Mouse (Mus musculus) limb, embryonic 11.5 days (tissue): ENCODE measurements around the gene Dio1. TPM values are rescaled to one million over a fixed set of nuclear protein-coding genes. Genes with fewer than 3 reads are reported as not detected.

Experiments
- ATAC-seq: fragments of 200-750 bp; cut with Nextera tagmentation; 2 replicates; pipeline ENCODE4 v1.8.0; 2017; ENCODE audit warnings: low read depth; ENCODE audit not compliant: insufficient number of reproducible peaks, low FRiP score, low TSS enrichment
- DNase-seq: peaks from one replicate; pipeline ENCODE4 v3.0.0-alpha.2; 2015; ENCODE audit warnings: low spot score
- H3K27ac ChIP-seq: fragments of 300-500 bp; sonication (generic); replicated peaks from 2 replicates; pipeline ENCODE4 v1.5.1; 2014; ENCODE audit warnings: low read depth, mild to moderate bottlenecking, low read length
- H3K27me3 ChIP-seq: fragments of 300-500 bp; sonication (generic); 2 replicates; pipeline ENCODE4 v1.6.1; 2014; ENCODE audit warnings: mild to moderate bottlenecking, low read length, mixed read lengths; ENCODE audit not compliant: control insufficient read depth, insufficient read depth
- H3K36me3 ChIP-seq: fragments of 300-500 bp; sonication (generic); 2 replicates; pipeline ENCODE4 v1.6.1; 2014; ENCODE audit warnings: mild to moderate bottlenecking, low read length, moderate library complexity, mixed read lengths; ENCODE audit not compliant: control insufficient read depth, insufficient read depth
- H3K4me1 ChIP-seq: fragments of 300-500 bp; sonication (generic); 2 replicates; pipeline ENCODE4 v1.6.1; 2014; ENCODE audit warnings: low read length, mixed read lengths; ENCODE audit not compliant: control insufficient read depth, insufficient read depth
- H3K4me2 ChIP-seq: fragments of 300-500 bp; sonication (generic); 2 replicates; pipeline ENCODE4 v1.6.1; 2014; ENCODE audit warnings: low read depth, mild to moderate bottlenecking, moderate library complexity; ENCODE audit not compliant: severe bottlenecking
- H3K4me3 ChIP-seq: fragments of 300-500 bp; sonication (generic); 2 replicates; pipeline ENCODE4 v1.5.1; 2014; ENCODE audit warnings: low read depth, low read length
- H3K9ac ChIP-seq: fragments of 300-500 bp; sonication (generic); 2 replicates; pipeline ENCODE4 v1.6.1; 2014; ENCODE audit warnings: mild to moderate bottlenecking, low read length
- H3K9me3 ChIP-seq: fragments of 300-500 bp; sonication (generic); 2 replicates; pipeline ENCODE4 v1.6.1; 2016; ENCODE audit warnings: low read length; ENCODE audit not compliant: control insufficient read depth
- WGBS: fragments of 180-500 bp; shearing (Covaris S2); extraction: QIAGEN DNeasy Blood & Tissue Kit; methylation state at CpG from one replicate; pipeline ENCODE4 v1.1.7; 2014; 5-methylcytosine and 5-hydroxymethylcytosine counted together
- polyA plus RNA-seq: library from polyadenylated mRNA; unstranded; fragments of >200 nt; fragmentation: Nextera tagmentation; extraction: Ambion mirVana; gene quantifications from 2 replicates; pipeline ENCODE4 v1.2.1, GENCODE M21; 2014

Dio1 gene
- polyA plus RNA-seq, 1 experiment from 2014 or later, result not detected

DNA sequence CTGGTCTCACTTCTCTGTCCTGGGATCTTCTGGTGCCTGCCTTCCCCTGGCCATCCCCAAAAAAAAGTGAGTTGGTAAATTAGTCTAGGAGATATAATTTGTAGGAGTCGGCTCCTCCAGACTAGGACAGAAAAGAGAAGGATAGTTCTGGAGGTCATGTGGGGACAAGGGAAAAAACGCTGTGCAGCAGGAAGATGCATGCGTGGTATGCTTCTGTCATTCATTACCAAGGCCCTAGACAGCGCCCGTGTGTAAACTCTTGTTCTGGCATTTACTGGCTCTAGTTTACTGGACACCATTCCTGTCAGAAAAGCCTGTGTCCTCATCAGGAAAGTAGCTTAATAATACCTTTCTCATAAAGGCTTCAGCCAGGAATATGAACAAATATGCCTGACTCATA, 32.5 kb downstream of the Dio1 start:
- H3K4me3 ChIP-seq, result no peak overlapping the region
- DNase-seq, result no peak
- H3K36me3 ChIP-seq, result no peaks in the 10 kb centered on the region
- H3K9ac ChIP-seq, result no peak overlapping the region
- WGBS, result 81% methylated on average over 5 of the region's 5 CpGs
- ATAC-seq, result no peak
- H3K4me2 ChIP-seq, result no peak overlapping the region
- H3K27ac ChIP-seq, result no peak overlapping the region
- no peaks in the 10 kb centered on the region for H3K4me1 ChIP-seq
- no peaks in the 10 kb centered on the region for H3K9me3 ChIP-seq
- no peaks in the 10 kb centered on the region for H3K27me3 ChIP-seq

DNA sequence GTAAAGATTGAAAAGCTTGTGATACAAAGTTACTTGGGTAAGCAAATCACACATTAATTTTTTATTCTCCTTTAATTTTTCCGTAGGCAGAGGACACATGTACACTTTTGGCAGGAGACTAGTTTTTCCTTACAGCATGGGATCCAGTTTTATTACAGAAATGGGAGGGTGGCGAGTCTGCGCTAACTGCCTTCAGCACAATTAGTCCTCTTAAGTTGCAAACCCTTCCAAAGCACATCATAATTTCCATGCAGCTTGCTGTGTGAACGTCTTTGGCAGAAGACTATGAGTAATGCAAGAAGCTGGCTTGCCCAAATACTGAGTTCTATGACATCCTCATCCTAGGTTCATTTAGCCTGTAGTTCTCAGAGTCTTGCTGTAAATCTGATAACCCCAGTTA, 33.3 kb downstream of the Dio1 start:
- Histone ChIP-seq H3K36me3 (no peaks in the 10 kb centered on the region), H3K4me2 (no peak overlapping the region), H3K9me3 (no peaks in the 10 kb centered on the region), H3K9ac (no peak overlapping the region), H3K4me3 (no peak overlapping the region), H3K27me3 (no peaks in the 10 kb centered on the region), H3K4me1 (no peaks in the 10 kb centered on the region), H3K27ac (no peak overlapping the region)
- 75% methylated on average over 4 of the region's 4 CpGs for WGBS
- DNase-seq, result no peak
- ATAC-seq, result no peak

DNA sequence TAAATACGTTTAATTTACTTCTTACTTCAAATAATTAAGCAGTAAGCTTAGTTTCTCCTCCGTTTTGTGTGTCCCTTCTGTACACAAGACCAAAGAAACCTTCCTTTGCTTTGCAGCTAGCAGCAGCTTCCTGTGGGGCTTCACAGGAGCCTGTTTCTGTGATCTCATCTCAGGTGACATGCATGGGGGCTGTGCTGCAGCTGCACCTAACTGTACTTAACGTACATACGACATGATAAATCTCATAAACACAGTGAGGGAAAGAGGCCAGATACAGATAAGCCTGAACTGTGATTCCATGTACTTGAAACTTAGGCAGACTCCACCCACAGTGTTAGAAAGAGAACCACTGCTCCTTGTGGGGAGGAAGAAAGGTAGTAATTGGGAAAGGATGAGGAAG, 47.0 kb downstream of the Dio1 start:
- no peaks in the 10 kb centered on the region for H3K36me3 ChIP-seq
- H3K4me3 ChIP-seq, result no peak overlapping the region
- no peak overlapping the region for H3K27ac ChIP-seq
- no peaks in the 10 kb centered on the region for H3K27me3 ChIP-seq
- DNase-seq (no peak), ATAC-seq (no peak)
- H3K9ac ChIP-seq, result no peak overlapping the region
- no peak overlapping the region for H3K4me2 ChIP-seq
- no peaks in the 10 kb centered on the region for H3K9me3 ChIP-seq
- peaks cover 3% of the 10 kb centered on the region; the same call in 1 of the 2 replicates for H3K4me1 ChIP-seq
- WGBS, result 60% methylated on average over 4 of the region's 4 CpGs

DNA sequence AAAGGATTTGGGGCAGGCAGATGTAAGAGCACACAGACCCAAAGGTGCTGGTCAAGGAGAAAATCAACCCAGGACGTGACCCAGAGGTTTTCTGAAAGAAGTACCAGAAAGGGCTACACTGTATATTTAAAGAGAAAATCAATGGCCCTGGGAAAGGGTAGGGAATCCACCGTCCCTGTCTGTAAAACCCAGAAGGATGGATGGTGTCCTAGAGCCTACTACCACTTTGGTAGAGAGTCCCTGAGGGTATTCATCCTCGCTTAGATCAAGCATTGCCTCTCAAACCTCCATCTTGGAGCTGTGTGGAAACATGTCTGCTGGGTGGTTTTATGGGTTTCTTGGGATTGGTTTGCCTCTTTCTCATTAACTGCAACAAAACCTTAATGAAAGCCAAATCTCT, 52.6 kb downstream of the Dio1 start:
- no peak; the same call in 1 of the 2 replicates for ATAC-seq
- peaks cover 6% of the 10 kb centered on the region for H3K4me1 ChIP-seq
- peak overlapping the region; percentile 70; the same call in 1 of the 2 replicates for H3K9ac ChIP-seq
- H3K4me3 ChIP-seq, result peak overlapping the region; percentile 81
- no peaks in the 10 kb centered on the region for H3K36me3 ChIP-seq
- 16% methylated on average over 3 of the region's 3 CpGs for WGBS
- H3K9me3 ChIP-seq, result no peaks in the 10 kb centered on the region
- no peak overlapping the region for H3K27ac ChIP-seq
- DNase-seq, result no peak
- H3K27me3 ChIP-seq, result no peaks in the 10 kb centered on the region
- peak overlapping the region; percentile 65 for H3K4me2 ChIP-seq

DNA sequence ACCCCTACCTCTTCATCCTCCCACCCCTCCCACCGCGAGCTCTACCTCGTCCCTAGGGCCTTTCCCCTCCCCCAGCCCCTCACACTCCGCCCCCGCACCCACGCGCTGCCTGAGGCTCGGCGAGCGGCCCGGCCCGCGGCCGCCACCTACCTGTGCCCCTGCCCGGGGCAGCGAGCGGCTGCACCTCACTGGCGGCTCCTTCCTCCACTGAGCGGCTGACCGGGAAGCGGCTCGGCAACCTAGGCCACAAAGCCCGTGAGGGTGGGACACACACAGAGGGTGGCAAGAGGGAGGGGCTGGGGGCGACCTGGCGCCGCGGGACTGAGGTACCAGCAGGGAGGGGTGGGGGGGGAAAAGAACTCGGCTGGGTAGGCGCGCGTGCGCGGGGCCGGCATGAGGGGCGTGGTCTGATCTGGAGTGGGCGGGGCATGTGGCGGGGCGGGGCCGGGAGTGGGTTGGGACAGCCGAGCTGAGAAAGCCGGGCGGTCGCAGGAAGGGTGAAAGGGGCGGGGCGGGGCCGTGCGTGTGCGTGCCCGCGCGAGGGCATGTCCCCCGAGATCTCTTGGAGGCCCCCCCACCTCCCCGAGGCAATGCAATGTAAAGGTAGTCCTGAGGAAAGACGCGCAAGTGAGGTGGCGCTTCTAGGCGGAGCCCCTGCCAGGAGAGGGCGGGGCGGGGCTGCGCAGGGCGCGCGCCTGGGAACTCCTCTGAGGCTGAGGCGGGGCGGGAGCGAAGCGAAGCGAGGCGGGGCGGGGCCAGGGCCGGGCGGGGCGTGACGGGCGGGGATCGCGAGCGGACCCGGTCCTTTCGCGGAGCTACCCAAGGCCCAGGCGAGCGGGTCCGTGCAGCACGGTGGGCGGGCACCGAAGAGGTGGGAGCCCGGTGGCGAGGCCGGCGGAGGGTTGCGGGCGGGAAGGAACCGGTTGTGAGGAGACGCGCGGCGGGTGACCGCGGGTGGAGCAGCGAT, 53.6 kb downstream of the Dio1 start, which contains the start of the genes Lrrc42 and Hspb11:
Gene Lrrc42, minus strand, starts transcription at position 408 of the 967 bp plus-strand sequence.
Gene Hspb11, plus strand, starts transcription at position 469 of the 967 bp plus-strand sequence.
- Histone ChIP-seq H3K4me1 (peaks cover 7% of the 10 kb centered on the region), H3K9ac (peak within 1 kb of the TSS; percentile 87), H3K4me2 (peak within 1 kb of the TSS; percentile 75), H3K27ac (peak within 1 kb of the TSS; percentile 45; the same call in 1 of the 2 replicates), H3K9me3 (no peaks in the 10 kb centered on the region), H3K27me3 (no peaks in the 10 kb centered on the region), H3K36me3 (no peaks in the 10 kb centered on the region), H3K4me3 (peak within 1 kb of the TSS; percentile 81)
- WGBS, result under 1% methylated on average over 83 of the region's 101 CpGs
- peak; percentile 95 for ATAC-seq
- peak; percentile 97 for DNase-seq

DNA sequence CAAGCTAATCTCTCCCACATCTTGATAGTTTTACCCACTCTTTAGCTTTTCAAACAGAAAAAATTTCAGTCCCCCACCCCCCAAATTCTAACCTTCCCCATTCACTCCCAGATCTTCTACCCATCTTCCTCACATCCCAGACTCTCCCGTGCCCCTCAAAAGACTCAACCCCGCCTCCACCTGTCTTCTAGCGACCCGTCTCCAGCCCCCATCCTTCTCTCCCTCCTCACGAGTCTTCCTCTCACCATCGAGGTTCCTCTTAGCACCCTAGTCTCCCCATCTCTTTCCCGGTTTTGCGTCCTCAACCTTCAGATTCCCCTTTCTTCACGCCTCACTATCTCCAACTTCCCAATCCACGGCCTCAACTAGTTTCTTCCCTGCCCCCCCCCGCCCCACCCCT, 54.4 kb downstream of the Dio1 start:
- no peak for ATAC-seq
- WGBS, result under 1% methylated on average over 11 of the region's 11 CpGs
- Histone ChIP-seq H3K27ac (no peak overlapping the region; the same call in 1 of the 2 replicates), H3K27me3 (no peaks in the 10 kb centered on the region), H3K4me3 (peak overlapping the region; percentile 81), H3K36me3 (no peaks in the 10 kb centered on the region), H3K9ac (peak overlapping the region; percentile 87), H3K4me1 (peaks cover 7% of the 10 kb centered on the region), H3K9me3 (no peaks in the 10 kb centered on the region), H3K4me2 (peak overlapping the region; percentile 75)
- DNase-seq, result no peak

DNA sequence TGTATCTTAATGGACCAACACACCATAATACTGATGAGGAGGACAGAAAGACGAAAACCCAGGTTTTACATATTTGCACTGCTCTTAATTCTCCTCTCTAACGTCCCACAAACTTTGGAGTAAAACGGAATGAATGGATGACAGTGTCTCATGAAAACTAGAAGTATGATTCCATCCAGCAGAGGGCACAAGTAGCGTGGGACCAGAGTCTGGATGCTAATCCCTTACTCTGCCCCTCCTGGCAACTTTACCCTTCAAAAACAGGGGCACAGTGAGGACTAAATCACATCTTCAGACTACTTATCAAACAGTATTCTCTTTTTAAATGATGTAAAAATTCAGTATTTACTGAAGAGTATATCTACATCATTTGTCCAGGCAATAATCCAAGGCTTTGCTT, 56.5 kb downstream of the Dio1 start:
- Histone ChIP-seq H3K4me3 (no peak overlapping the region), H3K4me2 (no peak overlapping the region), H3K9me3 (no peaks in the 10 kb centered on the region), H3K27me3 (no peaks in the 10 kb centered on the region), H3K9ac (no peak overlapping the region), H3K27ac (no peak overlapping the region), H3K4me1 (peaks cover 7% of the 10 kb centered on the region), H3K36me3 (no peaks in the 10 kb centered on the region)
- WGBS, result 32% methylated on average over 4 of the region's 4 CpGs
- ATAC-seq (no peak), DNase-seq (peak; percentile 35)

DNA sequence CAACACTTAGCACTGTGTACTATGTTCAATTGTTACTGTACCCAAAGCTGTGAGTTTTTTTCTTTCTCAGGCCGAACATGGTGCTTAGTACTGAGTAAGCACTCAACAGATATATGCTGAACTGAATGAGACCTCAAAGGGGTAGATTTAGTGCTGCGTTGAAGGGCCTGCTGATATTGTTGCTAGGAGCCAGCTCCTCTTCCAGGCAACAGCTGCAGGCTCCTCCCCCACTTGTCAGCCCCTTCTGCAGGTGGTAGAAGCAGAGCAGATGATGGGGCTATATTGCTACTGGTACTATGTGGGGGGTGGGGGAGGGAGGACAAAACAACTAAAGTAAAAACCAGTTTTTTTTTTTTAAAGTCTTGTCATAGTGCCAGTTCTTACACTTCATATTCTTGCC, 57.5 kb downstream of the Dio1 start:
- no peak overlapping the region for H3K4me3 ChIP-seq
- H3K9ac ChIP-seq, result no peak overlapping the region
- no peak overlapping the region for H3K4me2 ChIP-seq
- peaks cover 5% of the 10 kb centered on the region for H3K4me1 ChIP-seq
- H3K27ac ChIP-seq, result no peak overlapping the region
- ATAC-seq (no peak), DNase-seq (no peak)
- 76% methylated on average over 2 of the region's 2 CpGs for WGBS
- H3K9me3 ChIP-seq, result no peaks in the 10 kb centered on the region
- no peaks in the 10 kb centered on the region for H3K27me3 ChIP-seq
- no peaks in the 10 kb centered on the region for H3K36me3 ChIP-seq
